In genomic region chr11:30761381-30761780, GRCm38 (mm10) we compare ENCODE assay signal across 27 mouse cellular contexts.
"Had no signal": no experiment of that assay in that cellular context is flagged by ENCODE, and none has a peak within 500 bp of the region (broad histone marks: within the 10 kb centered on the region; RNA-seq: fewer than 3 reads in every experiment).

No protein-coding gene starts in this region.

- H3K9me3 ChIP-seq: heart, embryonic 10.5 days; heart, embryonic 12.5 days; hindbrain, embryonic 10.5 days; hindbrain, embryonic 12.5 days; kidney, embryonic 15.5 days; limb, embryonic 10.5 days; limb, embryonic 12.5 days; liver, embryonic 12.5 days had no signal

- H3K9ac ChIP-seq: heart, embryonic 12.5 days; hindbrain, embryonic 12.5 days; hindbrain, embryonic 14.5 days; kidney, embryonic 15.5 days; limb, embryonic 12.5 days; liver, embryonic 12.5 days; liver, embryonic 14.5 days had no signal

- H3K36me3 ChIP-seq: heart, embryonic 10.5 days; heart, embryonic 12.5 days; hindbrain, embryonic 10.5 days; hindbrain, embryonic 12.5 days; kidney, embryonic 15.5 days; limb, embryonic 10.5 days; limb, embryonic 12.5 days; liver, embryonic 12.5 days had no signal

- DNase-seq: gastrocnemius, adult 2 months; gastrocnemius, postnatal 10 days; gastrocnemius, postnatal 25 days; heart, adult 18-20 months; heart, postnatal 10 days; heart, postnatal 4 days; kidney, adult 11 months; kidney, adult 2 months; kidney, adult 9 months; kidney, postnatal 14 days; kidney, postnatal 36 days had no signal

- H3K27ac ChIP-seq: gastrocnemius, adult 2 months; heart, embryonic 10.5 days; hindbrain, embryonic 10.5 days; hindbrain, embryonic 12.5 days; hindbrain, embryonic 14.5 days; kidney, embryonic 15.5 days; kidney, postnatal 0 days; layer of hippocampus, adult 2 months; left cerebral cortex, adult 2 months; limb, embryonic 10.5 days; limb, embryonic 12.5 days; liver, embryonic 12.5 days; liver, embryonic 14.5 days had no signal

- H3K4me2 ChIP-seq: heart, embryonic 12.5 days; hindbrain, embryonic 12.5 days; hindbrain, embryonic 14.5 days; kidney, embryonic 15.5 days; limb, embryonic 12.5 days; liver, embryonic 12.5 days had no signal

- H3K4me3 ChIP-seq: gastrocnemius, adult 2 months; heart, embryonic 10.5 days; heart, embryonic 12.5 days; hindbrain, embryonic 10.5 days; hindbrain, embryonic 12.5 days; kidney, embryonic 15.5 days; layer of hippocampus, adult 2 months; left cerebral cortex, adult 2 months; limb, embryonic 10.5 days; limb, embryonic 12.5 days; liver, embryonic 12.5 days had no signal

- H3K4me1 ChIP-seq: heart, embryonic 10.5 days; heart, embryonic 12.5 days; hindbrain, embryonic 10.5 days; hindbrain, embryonic 12.5 days; kidney, embryonic 15.5 days; limb, embryonic 10.5 days; limb, embryonic 12.5 days; liver, embryonic 12.5 days had no signal

- H3K27me3 ChIP-seq: heart, embryonic 12.5 days; hindbrain, embryonic 12.5 days; limb, embryonic 12.5 days had no signal

- ATAC-seq: hindbrain, embryonic 16.5 days; inflammation-experienced regulatory T-cells, adult 6 months; intestine, embryonic 16.5 days; liver, embryonic 12.5 days had no signal
